Mouse (Mus musculus) embryo, embryonic 10 days (tissue): ENCODE measurements around the gene Plac1.
A peak's percentile ranks its signal among the peaks of the same experiment; 100 is the strongest.

ENCODE experiments used
- DNase-seq: peaks from one replicate; pipeline ENCODE4 v3.0.0-alpha.2; 2015; ENCODE audit warnings: low spot score

Plac1 gene

DNA sequence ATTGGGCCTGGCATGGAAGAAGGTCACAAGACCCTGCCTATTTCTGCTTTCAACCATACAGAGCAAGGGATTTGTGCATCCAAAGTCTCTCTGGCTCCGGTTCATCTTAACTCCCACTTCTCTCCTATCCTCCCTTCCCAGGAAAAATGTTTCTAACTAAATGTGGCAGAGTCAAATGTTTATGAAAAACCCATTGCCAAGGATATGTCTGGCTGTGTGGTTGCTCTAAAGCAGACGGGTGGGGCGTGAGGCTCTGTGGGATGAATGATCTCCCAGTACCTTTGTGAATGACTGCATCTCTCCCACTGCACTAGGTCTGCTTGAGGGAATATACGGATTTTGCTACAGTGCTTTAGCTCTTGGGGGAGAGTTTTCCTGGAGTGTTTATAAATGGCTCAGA, 193.9 kb downstream of the Plac1 start:
- DNase-seq: no peak

- DNase-seq: no peak
Measured at GRCm38 (mm10) chrX:53045187-53045903, 194.6 kb downstream of the Plac1 start.

- DNase-seq: no peak
Measured at GRCm38 (mm10) chrX:53041006-53041405, 198.9 kb downstream of the Plac1 start.

GRCm38 (mm10) chrX:53040138-53040537, 199.8 kb downstream of the Plac1 start:
- DNase-seq: no peak

GRCm38 (mm10) chrX:53039651-53040050, 200.3 kb downstream of the Plac1 start:
- peak; percentile 60 for DNase-seq

DNA sequence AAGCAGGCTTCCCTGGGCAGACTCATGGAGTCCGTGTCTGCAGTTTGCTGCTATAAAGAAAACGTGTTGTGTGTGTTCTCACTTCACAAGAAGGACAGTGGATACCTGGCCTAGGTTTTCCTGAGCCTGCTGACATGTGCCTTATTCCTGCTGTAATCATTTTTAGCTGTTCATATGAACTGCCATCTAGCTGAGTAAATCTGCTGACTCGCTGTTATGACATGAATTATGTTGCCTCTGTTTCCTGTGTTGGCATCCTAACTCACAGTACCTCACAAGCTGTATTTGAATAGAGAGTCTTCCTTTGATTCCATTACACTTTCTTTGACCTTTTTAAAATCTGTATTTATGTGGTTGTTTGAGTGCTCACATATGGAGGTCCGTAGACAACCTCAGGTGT, 201.7 kb downstream of the Plac1 start:
- no peak for DNase-seq

DNA sequence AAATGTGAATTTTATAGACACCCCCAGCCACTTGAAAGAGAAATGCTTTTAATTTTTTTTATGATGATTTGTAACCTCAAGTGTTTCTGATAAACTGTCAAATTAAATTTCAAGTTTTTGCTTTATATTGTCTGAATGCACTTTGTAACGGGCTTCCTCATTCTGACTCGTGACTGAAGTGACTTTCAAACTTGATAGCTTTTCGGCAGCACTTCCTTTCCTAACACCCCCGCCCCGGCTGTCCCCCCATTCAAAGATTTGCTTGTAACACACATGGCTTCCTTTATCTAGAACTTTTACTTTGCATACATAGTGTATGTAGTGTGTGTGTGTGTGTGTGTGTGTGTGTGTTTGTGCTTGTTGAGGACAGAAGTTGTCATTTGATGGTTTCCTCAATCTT, 210.4 kb downstream of the Plac1 start:
- DNase-seq: no peak

GRCm38 (mm10) chrX:53025471-53026223, 214.3 kb downstream of the Plac1 start:
- DNase-seq: peak; percentile 17

DNA sequence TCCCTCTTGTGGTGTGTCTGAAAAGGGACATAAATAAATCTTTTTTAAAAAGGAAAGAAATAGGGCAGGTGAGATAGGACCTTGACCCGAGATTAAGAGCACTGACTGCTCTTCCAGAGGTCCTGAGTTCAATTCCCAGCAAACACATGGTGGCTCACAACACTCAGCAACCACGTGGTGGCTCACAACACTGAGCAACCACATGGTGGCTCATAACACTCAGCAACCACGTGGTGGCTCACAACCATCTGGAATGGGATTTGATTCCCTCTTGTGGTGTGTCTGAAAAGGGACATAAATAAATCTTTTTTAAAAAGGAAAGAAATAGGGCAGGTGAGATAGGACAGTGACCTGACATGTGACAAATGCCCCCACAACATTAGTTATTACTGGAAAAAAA, 215.6 kb downstream of the Plac1 start:
- peak; percentile 65 for DNase-seq

GRCm38 (mm10) chrX:53023021-53023420, 216.9 kb downstream of the Plac1 start:
- DNase-seq: no peak
